Mouse (Mus musculus) erythroid progenitor cell, adult 5-6 weeks (primary cell): Measurements from ENCODE around the gene Rab7. TPM values are rescaled to one million over a fixed set of nuclear protein-coding genes. Genes with fewer than 3 reads are reported as not detected.

Experiments
- ATAC-seq: replicated peaks from 2 replicates; pipeline ENCODE4 v1.8.0; 2016; ENCODE audit warnings: moderate number of reproducible peaks, mild to moderate bottlenecking, moderate TSS enrichment, inconsistent platforms; ENCODE audit not compliant: poor library complexity, low FRiP score, severe bottlenecking
- total RNA-seq, 2 experiments: library from RNA; stranded (forward) in 1 of 2; stranded (reverse) in 1 of 2; fragments of 150-400 nt in 1 of 2; fragments of 186-747, 209-891 nt in 1 of 2; gene quantifications; 2 replicates each; pipeline versions ENCODE4 v1.2.3 to v1.2.4; 2015 to 2017; ENCODE audit warnings: low replicate concordance in 2 of 2

Gene Rab7
- total RNA-seq (2015; ENCODE audit: low replicate concordance): 119 and 121 TPM in 2 replicates
- 34.7 and 43.0 TPM in 2 replicates for total RNA-seq (2017; ENCODE audit: low replicate concordance)

- peak; percentile 99 for ATAC-seq
These were observed at the start of gene Rab7 for GRCm38 (mm10) chr6:88044577-88045405. Rab7 (minus strand) TSS chr6:88045270.

GRCm38 (mm10) chr6:88088971-88089370 lies 43.9 kb upstream of the Rab7 start:
- no peak for ATAC-seq

- peak; percentile 98 for ATAC-seq
These were observed 39.4 kb upstream of the Rab7 start, which contains the start of gene Rpn1 for GRCm38 (mm10) chr6:88084278-88085151. Rpn1 (plus strand) TSS chr6:88084482.

GRCm38 (mm10) chr6:88083672-88084071 lies 38.6 kb upstream of the Rab7 start:
- no peak for ATAC-seq

GRCm38 (mm10) chr6:88083095-88083494 lies 38.0 kb upstream of the Rab7 start:
- no peak for ATAC-seq

GRCm38 (mm10) chr6:88075960-88076517 lies 31.0 kb upstream of the Rab7 start:
- ATAC-seq: no peak

GRCm38 (mm10) chr6:88074752-88075554 lies 29.9 kb upstream of the Rab7 start:
- peak; percentile 99 for ATAC-seq

GRCm38 (mm10) chr6:88071216-88071615 lies 26.1 kb upstream of the Rab7 start:
- ATAC-seq: no peak

GRCm38 (mm10) chr6:88070468-88070867 lies 25.4 kb upstream of the Rab7 start:
- no peak for ATAC-seq

GRCm38 (mm10) chr6:88068739-88069138 lies 23.7 kb upstream of the Rab7 start:
- ATAC-seq: no peak

GRCm38 (mm10) chr6:88067722-88068121 lies 22.7 kb upstream of the Rab7 start:
- ATAC-seq: no peak

- no peak for ATAC-seq
These were observed 20.9 kb upstream of the Rab7 start for GRCm38 (mm10) chr6:88065968-88066367.

- ATAC-seq: no peak
These were observed 20.0 kb upstream of the Rab7 start for GRCm38 (mm10) chr6:88065116-88065515.

GRCm38 (mm10) chr6:88064072-88064642 lies 19.1 kb upstream of the Rab7 start:
- no peak for ATAC-seq

GRCm38 (mm10) chr6:88062398-88062797 lies 17.3 kb upstream of the Rab7 start:
- ATAC-seq: no peak

- no peak for ATAC-seq
These were observed 16.3 kb upstream of the Rab7 start for GRCm38 (mm10) chr6:88061406-88061805.

- no peak for ATAC-seq
These were observed 15.5 kb upstream of the Rab7 start for GRCm38 (mm10) chr6:88060602-88061001.

- no peak for ATAC-seq
These were observed 14.8 kb upstream of the Rab7 start for GRCm38 (mm10) chr6:88059903-88060302.

GRCm38 (mm10) chr6:88056866-88057265 lies 11.8 kb upstream of the Rab7 start:
- ATAC-seq: no peak
